Mouse (Mus musculus): ENCODE results near the gene Fyn. TPM values are rescaled to one million over a fixed set of nuclear protein-coding genes. Genes with fewer than 3 reads are reported as not detected.

Gene Fyn
- polyA plus RNA-seq, 1 experiment from 2014 or later, result 32.6 TPM

DNA sequence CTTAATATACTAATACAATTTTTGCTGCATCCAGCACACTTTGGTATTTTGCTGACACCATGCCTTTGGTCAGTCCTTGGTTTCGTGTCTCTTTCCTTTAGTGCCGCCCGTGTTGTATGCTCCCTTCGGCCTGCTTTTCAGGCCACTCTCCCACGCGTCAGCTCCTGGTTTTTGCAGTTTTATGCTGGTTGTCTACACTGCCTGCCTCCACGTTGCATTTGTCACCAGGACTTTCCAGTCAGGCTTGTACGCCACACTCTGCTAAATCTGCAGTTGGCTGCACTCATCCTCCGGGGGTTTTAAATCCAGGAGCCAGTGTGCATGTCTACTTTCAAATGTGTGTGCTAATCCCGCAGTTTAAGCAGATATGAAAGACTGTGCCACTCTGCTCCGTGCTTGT, 18.9 kb downstream of the Fyn start:
- Histone ChIP-seq H3K27me3 (ENCODE audit: control insufficient read depth, insufficient read depth, low read length) (no peaks in the 10 kb centered on the region), H3K9me3 (ENCODE audit: control insufficient read depth, low read length) (peaks cover 3% of the 10 kb centered on the region; the same call in 1 of the 2 replicates), H3K27ac (ENCODE audit: low read depth, low read length) (no peak overlapping the region), H3K9ac (ENCODE audit: low read depth, low read length) (no peak overlapping the region), H3K4me2 (replicated peaks; ENCODE audit: low read depth, low read length) (no peak overlapping the region), H3K4me3 (ENCODE audit: low read length) (no peak overlapping the region), H3K4me1 (ENCODE audit: control insufficient read depth, insufficient read depth, low read length) (peaks cover 20% of the 10 kb centered on the region), H3K36me3 (ENCODE audit: control insufficient read depth, insufficient read depth, low read length) (0 out of 2 replicates have a peak, but pooled peaks cover 6% of the 10 kb centered on the region)
- WGBS, result 70% methylated on average over 11 of the region's 11 CpGs
- ATAC-seq (ENCODE audit: low FRiP score, low TSS enrichment), result no peak

DNA sequence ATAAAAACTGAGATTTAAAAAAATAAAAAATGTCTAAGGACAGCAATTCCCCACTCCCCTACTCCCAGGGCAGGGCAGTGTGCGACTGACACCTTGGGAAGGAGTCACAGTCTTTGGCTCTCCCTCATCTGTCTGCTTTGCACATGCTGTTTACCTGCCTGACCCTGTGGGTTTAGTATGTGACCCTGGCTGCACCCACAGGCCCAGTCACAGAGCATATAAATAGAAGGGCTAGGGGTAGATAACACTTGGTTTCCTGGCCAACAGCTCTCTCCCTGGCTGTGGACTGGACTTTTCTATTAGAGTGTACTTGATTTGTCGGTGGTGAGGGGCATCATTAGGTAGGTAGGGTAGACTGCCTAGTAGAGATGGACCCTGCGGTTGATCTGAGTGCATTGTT, 19.5 kb downstream of the Fyn start:
- H3K9ac ChIP-seq (ENCODE audit: low read depth, low read length), result no peak overlapping the region
- peaks cover 20% of the 10 kb centered on the region for H3K4me1 ChIP-seq (ENCODE audit: control insufficient read depth, insufficient read depth, low read length)
- no peak overlapping the region for H3K27ac ChIP-seq (ENCODE audit: low read depth, low read length)
- 0 out of 2 replicates have a peak, but pooled peaks cover 6% of the 10 kb centered on the region for H3K36me3 ChIP-seq (ENCODE audit: control insufficient read depth, insufficient read depth, low read length)
- no peak overlapping the region for H3K4me2 ChIP-seq (replicated peaks; ENCODE audit: low read depth, low read length)
- no peak for ATAC-seq (ENCODE audit: low FRiP score, low TSS enrichment)
- H3K27me3 ChIP-seq (ENCODE audit: control insufficient read depth, insufficient read depth, low read length), result no peaks in the 10 kb centered on the region
- 80% methylated on average over 3 of the region's 3 CpGs for WGBS
- no peak overlapping the region for H3K4me3 ChIP-seq (ENCODE audit: low read length)
- peaks cover 3% of the 10 kb centered on the region; the same call in 1 of the 2 replicates for H3K9me3 ChIP-seq (ENCODE audit: control insufficient read depth, low read length)

DNA sequence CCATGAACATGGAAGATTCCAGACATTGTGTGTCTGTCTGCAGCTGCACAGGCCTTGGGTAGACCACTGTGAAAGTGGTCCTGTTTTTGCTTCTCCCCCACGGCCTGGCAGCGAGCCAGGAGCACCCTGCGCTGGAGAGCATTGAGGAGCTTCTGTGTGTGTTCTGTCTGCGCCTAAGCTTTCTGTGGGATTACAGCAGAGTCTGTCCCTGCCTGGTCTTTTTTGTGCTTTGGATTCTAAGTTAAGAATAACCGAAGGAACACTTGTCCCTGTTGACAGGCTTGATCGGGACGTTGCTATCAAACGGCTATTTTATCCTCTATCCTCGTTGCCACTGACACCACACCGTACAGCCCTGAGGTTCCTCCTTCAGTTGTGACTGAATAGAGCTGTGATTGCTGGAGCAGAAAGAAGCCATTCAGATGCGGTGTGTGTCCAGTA, 20.8 kb downstream of the Fyn start:
- H3K27me3 ChIP-seq (ENCODE audit: control insufficient read depth, insufficient read depth, low read length), result no peaks in the 10 kb centered on the region
- H3K4me3 ChIP-seq (ENCODE audit: low read length), result no peak overlapping the region
- peaks cover 25% of the 10 kb centered on the region for H3K4me1 ChIP-seq (ENCODE audit: control insufficient read depth, insufficient read depth, low read length)
- no peak overlapping the region for H3K4me2 ChIP-seq (replicated peaks; ENCODE audit: low read depth, low read length)
- WGBS, result 73% methylated on average over 11 of the region's 11 CpGs
- peaks cover 3% of the 10 kb centered on the region; the same call in 1 of the 2 replicates for H3K9me3 ChIP-seq (ENCODE audit: control insufficient read depth, low read length)
- no peak for ATAC-seq (ENCODE audit: low FRiP score, low TSS enrichment)
- no peak overlapping the region for H3K27ac ChIP-seq (ENCODE audit: low read depth, low read length)
- H3K36me3 ChIP-seq (ENCODE audit: control insufficient read depth, insufficient read depth, low read length), result peaks cover 6% of the 10 kb centered on the region; the same call in 1 of the 2 replicates
- no peak overlapping the region for H3K9ac ChIP-seq (ENCODE audit: low read depth, low read length)

DNA sequence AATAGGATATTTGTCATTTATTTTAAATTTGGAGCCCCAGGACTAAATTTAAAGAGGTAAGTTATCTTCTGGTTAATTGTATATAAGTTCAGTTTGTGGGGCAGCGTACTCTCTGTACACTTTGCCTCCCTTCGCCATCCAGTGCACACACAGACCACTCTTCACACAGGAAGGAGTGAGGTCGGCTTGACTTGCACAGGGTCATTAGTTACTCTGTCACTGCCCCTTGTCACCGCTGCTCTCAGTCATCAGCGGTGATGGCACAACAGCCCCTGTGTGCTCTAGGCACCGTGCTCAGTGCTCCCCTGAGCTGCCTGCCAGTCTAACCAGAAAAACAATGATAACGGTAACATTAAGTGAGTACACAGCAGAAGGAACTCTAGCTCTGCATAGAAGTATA, 21.9 kb downstream of the Fyn start:
- H3K36me3 ChIP-seq (ENCODE audit: control insufficient read depth, insufficient read depth, low read length), result peaks cover 6% of the 10 kb centered on the region; the same call in 1 of the 2 replicates
- H3K9me3 ChIP-seq (ENCODE audit: control insufficient read depth, low read length), result peaks cover 3% of the 10 kb centered on the region; the same call in 1 of the 2 replicates
- ATAC-seq (ENCODE audit: low FRiP score, low TSS enrichment), result no peak
- no peak overlapping the region for H3K4me2 ChIP-seq (replicated peaks; ENCODE audit: low read depth, low read length)
- H3K9ac ChIP-seq (ENCODE audit: low read depth, low read length), result no peak overlapping the region
- 73% methylated on average over 7 of the region's 7 CpGs for WGBS
- no peak overlapping the region for H3K4me3 ChIP-seq (ENCODE audit: low read length)
- no peak overlapping the region for H3K27ac ChIP-seq (ENCODE audit: low read depth, low read length)
- H3K27me3 ChIP-seq (ENCODE audit: control insufficient read depth, insufficient read depth, low read length), result no peaks in the 10 kb centered on the region
- peaks cover 21% of the 10 kb centered on the region for H3K4me1 ChIP-seq (ENCODE audit: control insufficient read depth, insufficient read depth, low read length)

DNA sequence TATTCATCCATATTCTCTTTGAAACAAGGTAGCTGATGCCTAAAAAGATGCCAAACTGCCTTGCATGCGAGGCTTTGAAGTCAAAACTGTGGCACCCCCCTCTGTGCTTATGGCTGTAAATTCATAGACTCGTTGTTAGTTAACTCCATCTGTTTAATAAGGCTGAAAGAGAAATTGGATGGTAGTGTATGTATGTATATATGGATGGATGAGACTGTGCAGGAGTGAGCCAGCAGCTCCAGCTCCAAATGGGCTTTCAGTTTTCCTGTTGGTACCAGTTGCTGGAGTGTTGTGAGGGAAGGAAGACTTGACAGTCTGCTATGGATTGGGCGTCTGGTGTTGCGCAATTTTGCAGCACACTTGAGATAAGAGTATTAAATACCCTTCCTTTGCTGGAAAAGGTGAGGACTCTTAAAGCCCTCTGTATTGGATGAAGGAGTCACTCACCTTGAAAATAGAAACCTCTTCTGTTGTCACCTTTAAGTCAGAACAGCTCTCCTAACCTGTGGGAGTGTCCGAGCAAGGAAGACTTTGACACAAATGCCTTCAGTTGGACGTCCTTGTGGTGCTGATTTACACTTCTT, 24.3 kb downstream of the Fyn start:
- Histone ChIP-seq H3K9ac (ENCODE audit: low read depth, low read length) (no peak overlapping the region), H3K4me2 (replicated peaks; ENCODE audit: low read depth, low read length) (no peak overlapping the region), H3K4me1 (ENCODE audit: control insufficient read depth, insufficient read depth, low read length) (0 out of 2 replicates have a peak, but pooled peaks cover 6% of the 10 kb centered on the region), H3K9me3 (ENCODE audit: control insufficient read depth, low read length) (peaks cover 3% of the 10 kb centered on the region; the same call in 1 of the 2 replicates), H3K36me3 (ENCODE audit: control insufficient read depth, insufficient read depth, low read length) (peaks cover 6% of the 10 kb centered on the region; the same call in 1 of the 2 replicates), H3K27me3 (ENCODE audit: control insufficient read depth, insufficient read depth, low read length) (no peaks in the 10 kb centered on the region), H3K27ac (ENCODE audit: low read depth, low read length) (no peak overlapping the region), H3K4me3 (ENCODE audit: low read length) (no peak overlapping the region)
- no peak for ATAC-seq (ENCODE audit: low FRiP score, low TSS enrichment)
- 70% methylated on average over 6 of the region's 6 CpGs for WGBS

DNA sequence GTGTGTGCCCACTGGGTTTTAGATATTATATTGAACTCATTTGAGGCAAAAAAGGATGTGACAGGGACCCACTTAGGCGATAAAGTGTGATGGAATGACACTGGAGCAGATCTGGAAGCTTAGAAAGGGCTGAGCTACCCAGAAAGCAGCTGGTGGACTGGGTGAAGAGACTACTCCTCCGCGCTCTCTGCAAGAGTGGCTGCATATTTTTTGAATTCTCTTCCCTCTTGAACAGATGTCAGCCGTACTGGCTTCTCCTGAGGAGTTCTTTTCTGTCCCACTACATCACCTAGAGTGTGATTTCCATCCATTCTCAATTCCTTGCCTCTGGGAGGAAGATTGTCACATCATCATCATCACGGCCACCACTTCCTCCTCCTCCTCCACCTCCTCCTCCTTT, 26.9 kb downstream of the Fyn start:
- no peak for ATAC-seq (ENCODE audit: low FRiP score, low TSS enrichment)
- 0 out of 2 replicates have a peak, but pooled peaks cover 8% of the 10 kb centered on the region for H3K4me1 ChIP-seq (ENCODE audit: control insufficient read depth, insufficient read depth, low read length)
- 90% methylated on average over 5 of the region's 5 CpGs for whole genome bisulfite sequencing

DNA sequence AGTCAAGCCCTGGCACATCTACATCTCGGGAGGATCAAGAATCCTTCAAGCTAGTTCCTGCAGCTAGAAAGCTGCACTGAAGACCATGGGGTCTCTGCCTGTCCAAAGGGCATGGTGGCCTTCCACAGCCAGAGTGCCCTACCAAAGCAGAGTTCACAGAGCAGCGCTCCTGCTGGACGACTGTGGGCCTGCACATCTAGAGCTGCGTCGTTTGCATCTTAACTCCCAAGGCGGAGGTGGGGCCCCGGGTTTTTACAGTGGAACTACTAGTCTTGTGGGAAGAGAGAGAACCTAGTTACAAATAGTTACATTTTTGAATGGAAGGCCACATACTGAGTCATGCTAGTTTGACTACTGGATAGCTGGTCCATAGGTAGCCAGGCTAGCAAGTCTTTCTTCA, 30.3 kb downstream of the Fyn start:
- Histone ChIP-seq H3K9me3 (ENCODE audit: control insufficient read depth, low read length) (no peaks in the 10 kb centered on the region), H3K4me1 (ENCODE audit: control insufficient read depth, insufficient read depth, low read length) (0 out of 2 replicates have a peak, but pooled peaks cover 7% of the 10 kb centered on the region), H3K27ac (ENCODE audit: low read depth, low read length) (no peak overlapping the region), H3K36me3 (ENCODE audit: control insufficient read depth, insufficient read depth, low read length) (no peaks in the 10 kb centered on the region; the same call in 1 of the 2 replicates), H3K9ac (ENCODE audit: low read depth, low read length) (no peak overlapping the region), H3K27me3 (ENCODE audit: control insufficient read depth, insufficient read depth, low read length) (no peaks in the 10 kb centered on the region), H3K4me2 (replicated peaks; ENCODE audit: low read depth, low read length) (no peak overlapping the region), H3K4me3 (ENCODE audit: low read length) (no peak overlapping the region)
- ATAC-seq (ENCODE audit: low FRiP score, low TSS enrichment), result no peak
- WGBS, result 76% methylated on average over 7 of the region's 7 CpGs

More for the DNA sequence above, 26.9 kb downstream of the Fyn start:
- H3K36me3 ChIP-seq (ENCODE audit: control insufficient read depth, insufficient read depth, low read length), result peaks cover 6% of the 10 kb centered on the region; the same call in 1 of the 2 replicates
- H3K27me3 ChIP-seq (ENCODE audit: control insufficient read depth, insufficient read depth, low read length), result no peaks in the 10 kb centered on the region
- H3K27ac ChIP-seq (ENCODE audit: low read depth, low read length), result no peak overlapping the region
- no peak overlapping the region for H3K9ac ChIP-seq (ENCODE audit: low read depth, low read length)
- H3K9me3 ChIP-seq (ENCODE audit: control insufficient read depth, low read length), result peaks cover 3% of the 10 kb centered on the region; the same call in 1 of the 2 replicates
- H3K4me2 ChIP-seq (replicated peaks; ENCODE audit: low read depth, low read length), result no peak overlapping the region
- H3K4me3 ChIP-seq (ENCODE audit: low read length), result no peak overlapping the region

DNA sequence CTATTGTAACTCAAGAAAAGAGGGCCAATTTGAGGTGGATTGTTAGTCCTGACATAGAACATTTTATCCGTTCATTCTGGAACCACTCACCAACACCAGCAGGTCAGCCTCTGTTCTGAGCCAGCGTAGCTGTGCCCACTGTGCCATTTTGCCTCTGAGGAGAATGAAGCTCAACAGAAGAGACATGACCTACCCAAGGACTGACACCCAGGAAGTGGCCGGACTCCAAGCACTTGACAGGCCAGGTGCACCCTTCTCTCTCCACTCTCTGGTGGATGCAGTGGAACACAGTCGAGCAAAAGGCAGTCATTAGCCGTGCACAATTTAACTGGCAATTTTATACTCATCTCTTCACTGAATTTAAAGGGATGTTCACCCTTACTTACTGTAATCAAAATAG, 31.5 kb downstream of the Fyn start:
- Histone ChIP-seq H3K4me2 (replicated peaks; ENCODE audit: low read depth, low read length) (no peak overlapping the region), H3K27ac (ENCODE audit: low read depth, low read length) (no peak overlapping the region), H3K9ac (ENCODE audit: low read depth, low read length) (no peak overlapping the region), H3K27me3 (ENCODE audit: control insufficient read depth, insufficient read depth, low read length) (no peaks in the 10 kb centered on the region), H3K36me3 (ENCODE audit: control insufficient read depth, insufficient read depth, low read length) (no peaks in the 10 kb centered on the region), H3K4me1 (ENCODE audit: control insufficient read depth, insufficient read depth, low read length) (0 out of 2 replicates have a peak, but pooled peaks cover 2% of the 10 kb centered on the region), H3K4me3 (ENCODE audit: low read length) (no peak overlapping the region), H3K9me3 (ENCODE audit: control insufficient read depth, low read length) (no peaks in the 10 kb centered on the region)
- WGBS, result 78% methylated on average over 5 of the region's 5 CpGs
- no peak for ATAC-seq (ENCODE audit: low FRiP score, low TSS enrichment)

DNA sequence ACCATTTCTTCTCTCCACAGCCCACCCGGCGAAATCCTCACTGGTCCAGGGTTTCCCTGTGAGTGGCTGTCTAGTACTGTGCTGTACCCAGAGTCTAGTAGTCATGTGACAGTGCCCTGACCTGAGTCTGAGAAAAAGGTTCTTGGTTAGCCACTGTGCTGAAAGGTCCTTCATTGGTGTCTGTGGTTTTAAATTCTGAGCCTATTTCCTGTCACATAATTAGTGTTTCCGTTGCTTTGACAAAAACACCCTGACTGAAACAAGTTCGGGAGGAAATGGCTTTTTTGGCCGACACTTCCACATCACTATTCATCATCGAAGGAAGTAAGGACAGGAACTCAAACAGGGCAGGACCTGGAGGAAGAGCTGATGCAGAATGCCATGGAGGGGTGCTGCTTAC, 33.8 kb downstream of the Fyn start:
- Histone ChIP-seq H3K27ac (ENCODE audit: low read depth, low read length) (no peak overlapping the region), H3K4me3 (ENCODE audit: low read length) (no peak overlapping the region), H3K36me3 (ENCODE audit: control insufficient read depth, insufficient read depth, low read length) (no peaks in the 10 kb centered on the region), H3K4me1 (ENCODE audit: control insufficient read depth, insufficient read depth, low read length) (peaks cover 15% of the 10 kb centered on the region), H3K9ac (ENCODE audit: low read depth, low read length) (no peak overlapping the region), H3K27me3 (ENCODE audit: control insufficient read depth, insufficient read depth, low read length) (no peaks in the 10 kb centered on the region), H3K4me2 (replicated peaks; ENCODE audit: low read depth, low read length) (no peak overlapping the region), H3K9me3 (ENCODE audit: control insufficient read depth, low read length) (no peaks in the 10 kb centered on the region)
- 77% methylated on average over 6 of the region's 6 CpGs for WGBS
- no peak for ATAC-seq (ENCODE audit: low FRiP score, low TSS enrichment)

Measured in kidney, embryonic 14.5 days (tissue).